Mouse (Mus musculus): ENCODE data around the gene Rpl13a.

- TF ChIP-seq POLR2A (IDR thresholded peaks at IDR 0.05; ENCODE audit: borderline replicate concordance, extremely low read depth, low read depth, low read length) (no peak), CTCF (IDR thresholded peaks at IDR 0.05; ENCODE audit: insufficient read depth, low read length) (no peak)
Measured at GRCm38 (mm10) chr7:45147899-45148298, 19.3 kb upstream of the Rpl13a start.

Measured in lung, adult 2 months (tissue).